Mouse (Mus musculus) hindbrain, embryonic 15.5 days (tissue): ENCODE results near the gene Dgkz. TPM values are rescaled to one million over a fixed set of nuclear protein-coding genes. Genes with fewer than 3 reads are reported as not detected.

Experiments used
- ATAC-seq: fragments of 200-750 bp; cut with Nextera tagmentation; 2 replicates; pipeline ENCODE4 v1.8.0; 2017; ENCODE audit warnings: low read depth, moderate number of reproducible peaks, moderate TSS enrichment; ENCODE audit not compliant: low FRiP score
- H3K27ac ChIP-seq: fragments of 300-500 bp; sonication (generic); replicated peaks from 2 replicates; pipeline ENCODE4 v1.5.1; 2015; ENCODE audit warnings: mild to moderate bottlenecking, inconsistent platforms
- H3K27me3 ChIP-seq: fragments of 300-500 bp; sonication (generic); 2 replicates; pipeline ENCODE4 v1.6.1; 2015; ENCODE audit warnings: control low read depth, inconsistent platforms
- H3K36me3 ChIP-seq: fragments of 300-500 bp; sonication (generic); 2 replicates; pipeline ENCODE4 v1.6.1; 2015; ENCODE audit warnings: control low read depth, inconsistent platforms
- H3K4me1 ChIP-seq: fragments of 300-500 bp; sonication (generic); replicated peaks from 2 replicates; pipeline ENCODE4 v1.6.1; 2015; ENCODE audit warnings: control low read depth, inconsistent platforms
- H3K4me2 ChIP-seq: fragments of 300-500 bp; sonication (generic); 2 replicates; pipeline ENCODE4 v1.6.1; 2015; ENCODE audit warnings: moderate library complexity, mild to moderate bottlenecking, inconsistent platforms
- H3K4me3 ChIP-seq: fragments of 300-500 bp; sonication (generic); 2 replicates; pipeline ENCODE4 v1.5.1; 2015; ENCODE audit warnings: mild to moderate bottlenecking, inconsistent platforms
- H3K9ac ChIP-seq: fragments of 300-500 bp; sonication (generic); 2 replicates; pipeline ENCODE4 v1.6.1; 2015; ENCODE audit warnings: inconsistent platforms
- H3K9me3 ChIP-seq: fragments of 300-500 bp; sonication (generic); 2 replicates; pipeline ENCODE4 v1.6.1; 2016; ENCODE audit warnings: control low read depth, inconsistent platforms
- WGBS: fragments of 180-500 bp; shearing (Covaris S2); methylation state at CpG from one replicate; pipeline ENCODE4 v1.1.7; 2015; 5-methylcytosine and 5-hydroxymethylcytosine counted together
- polyA plus RNA-seq: library from polyadenylated mRNA; unstranded; fragments of >200 nt; fragmentation: Nextera tagmentation; extraction: Ambion mirVana; gene quantifications from 2 replicates; pipeline ENCODE4 v1.2.1, GENCODE M21; 2015

Gene Dgkz
- polyA plus RNA-seq, 1 experiment from 2014 or later, result 40.9 TPM

DNA sequence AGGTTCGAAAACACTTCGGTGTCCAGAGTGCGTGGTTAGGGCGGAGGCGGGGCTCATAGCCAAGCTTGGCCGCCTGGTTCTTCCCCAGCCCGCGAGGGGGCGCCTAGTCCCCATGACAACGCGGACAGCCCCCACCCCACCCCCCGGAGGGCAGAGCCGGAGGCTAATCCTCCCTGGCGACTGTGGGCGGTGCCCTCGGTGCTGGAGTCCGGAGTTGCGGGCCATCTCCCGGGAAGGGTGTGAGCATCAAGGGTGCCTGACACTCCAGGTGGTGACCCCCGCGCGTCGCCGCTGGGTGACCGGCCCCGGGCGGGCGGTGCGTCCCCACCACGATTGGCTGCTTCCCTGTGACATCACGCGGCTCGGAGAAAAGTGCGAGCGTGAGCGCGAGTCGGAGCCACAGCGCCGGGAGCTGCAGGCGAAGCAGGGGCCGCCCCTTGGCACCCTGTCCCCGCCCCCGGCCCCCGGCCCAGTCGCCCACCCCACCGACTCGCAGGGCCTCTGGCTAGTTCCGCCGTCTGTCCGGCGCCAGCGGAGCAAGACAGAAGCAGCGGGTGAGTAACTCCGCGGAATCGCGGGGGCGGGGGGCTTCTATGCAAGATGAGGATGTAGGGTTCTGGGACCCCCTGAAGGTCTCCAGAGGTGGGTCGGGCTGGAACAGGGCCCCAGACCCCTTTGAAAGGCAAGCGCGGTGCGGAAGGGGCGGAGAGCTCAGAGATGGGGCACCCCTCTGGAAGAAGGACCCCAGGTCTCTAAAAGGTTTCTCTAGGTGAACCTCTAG lies 53.7 kb downstream of the Dgkz start:
- H3K27ac ChIP-seq, result no peak overlapping the region
- H3K4me1 ChIP-seq, result peaks cover 24% of the 10 kb centered on the region
- H3K36me3 ChIP-seq, result peaks cover 19% of the 10 kb centered on the region
- peak overlapping the region; percentile 48 for H3K4me3 ChIP-seq
- H3K9ac ChIP-seq, result peak overlapping the region; percentile 33
- H3K9me3 ChIP-seq, result no peaks in the 10 kb centered on the region
- 1% methylated on average over 64 of the region's 64 CpGs for WGBS
- H3K4me2 ChIP-seq, result peak overlapping the region; percentile 71
- ATAC-seq, result peak; percentile 73
- H3K27me3 ChIP-seq, result peaks cover 36% of the 10 kb centered on the region

DNA sequence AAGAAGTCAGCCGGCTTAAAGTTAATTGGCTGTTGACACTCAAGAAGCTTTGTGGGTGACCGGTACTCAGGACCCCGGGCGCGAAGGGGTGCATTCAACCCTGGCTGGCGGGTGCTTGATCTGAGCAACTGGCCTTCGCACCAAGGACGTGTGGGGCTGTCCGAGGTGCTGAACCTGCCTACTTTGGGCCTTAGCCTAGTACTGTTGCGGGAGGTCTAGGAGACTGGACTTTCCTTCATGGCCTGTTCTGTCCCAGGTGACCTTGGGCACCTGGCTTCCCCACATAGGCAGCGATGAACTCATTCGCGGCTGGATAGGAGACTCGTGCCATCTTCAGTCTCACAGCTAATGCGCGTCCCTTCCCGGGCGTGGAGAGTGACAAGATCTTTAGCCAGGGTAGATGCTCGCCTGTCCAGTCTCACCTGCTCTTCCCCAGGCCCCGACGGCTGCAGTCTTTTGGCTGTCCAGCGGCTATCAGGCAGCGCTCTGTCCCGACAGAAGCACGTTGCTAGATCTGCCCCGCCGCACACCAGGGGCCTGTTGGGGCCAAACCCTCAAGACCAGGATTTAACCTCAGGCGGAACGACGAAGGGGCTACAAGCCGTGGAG lies 54.4 kb downstream of the Dgkz start:
- H3K27me3 ChIP-seq, result peaks cover 36% of the 10 kb centered on the region
- H3K4me3 ChIP-seq, result peak overlapping the region; percentile 48
- peak; percentile 12; the same call in 1 of the 2 replicates for ATAC-seq

DNA sequence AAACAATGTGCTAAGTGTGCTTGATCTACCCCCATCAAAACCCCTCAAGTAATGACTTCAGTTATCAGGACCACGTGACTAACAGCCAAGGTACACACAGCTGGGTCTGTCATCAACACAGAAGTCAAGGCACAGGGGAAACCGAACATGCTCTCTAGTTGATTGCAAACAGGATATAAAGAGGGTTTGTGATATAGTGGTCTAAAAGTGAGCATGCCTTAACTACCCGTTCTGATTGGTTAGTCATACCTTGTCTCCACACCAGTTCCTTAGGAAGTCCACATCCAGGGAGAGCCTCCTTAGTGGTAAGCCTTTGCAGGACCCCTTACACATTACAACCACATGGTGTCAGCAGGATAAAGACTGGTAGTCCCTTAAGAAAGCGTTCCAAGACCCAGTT lies 55.5 kb downstream of the Dgkz start:
- H3K4me3 ChIP-seq, result no peak overlapping the region
- H3K9ac ChIP-seq, result no peak overlapping the region
- WGBS, result 81% methylated on average over 4 of the region's 4 CpGs
- peaks cover 19% of the 10 kb centered on the region for H3K36me3 ChIP-seq
- H3K4me1 ChIP-seq, result peaks cover 24% of the 10 kb centered on the region
- H3K27ac ChIP-seq, result no peak overlapping the region
- H3K9me3 ChIP-seq, result no peaks in the 10 kb centered on the region
- H3K27me3 ChIP-seq, result peaks cover 36% of the 10 kb centered on the region
- no peak for ATAC-seq
- no peak overlapping the region for H3K4me2 ChIP-seq

More for the DNA sequence above, 54.4 kb downstream of the Dgkz start:
- H3K9me3 ChIP-seq, result no peaks in the 10 kb centered on the region
- H3K9ac ChIP-seq, result 0 out of 2 replicates have a peak overlapping the region, but pooled peaks have one; percentile 33
- peaks cover 19% of the 10 kb centered on the region for H3K36me3 ChIP-seq
- H3K4me1 ChIP-seq, result peaks cover 24% of the 10 kb centered on the region
- no peak overlapping the region for H3K27ac ChIP-seq
- WGBS, result 4% methylated on average over 31 of the region's 31 CpGs
- H3K4me2 ChIP-seq, result peak overlapping the region; percentile 71

DNA sequence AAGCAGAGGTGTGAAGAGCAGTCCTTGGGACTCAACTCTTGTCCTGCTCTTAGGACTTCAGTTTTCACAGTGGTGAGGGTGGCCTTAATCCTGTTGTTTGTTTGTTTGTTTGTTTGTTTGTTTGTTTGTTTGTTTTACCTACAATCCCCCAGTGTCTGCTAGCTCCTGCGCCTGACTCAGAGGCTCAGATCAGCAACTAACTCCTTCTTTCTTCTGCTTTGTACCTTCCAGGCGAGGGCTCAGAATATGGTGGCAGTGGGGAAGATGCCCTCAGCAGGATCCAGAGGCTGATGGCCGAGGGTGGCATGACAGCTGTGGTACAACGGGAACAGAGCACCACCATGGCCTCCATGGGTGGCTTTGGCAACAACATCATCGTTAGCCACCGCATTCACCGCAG lies 58.6 kb downstream of the Dgkz start:
- no peak overlapping the region for H3K4me3 ChIP-seq
- no peak overlapping the region for H3K4me2 ChIP-seq
- H3K4me1 ChIP-seq, result peaks cover 10% of the 10 kb centered on the region
- WGBS, result 91% methylated on average over 7 of the region's 7 CpGs
- ATAC-seq, result no peak
- H3K27ac ChIP-seq, result no peak overlapping the region
- peaks cover 42% of the 10 kb centered on the region for H3K36me3 ChIP-seq
- peaks cover 13% of the 10 kb centered on the region for H3K27me3 ChIP-seq
- no peak overlapping the region for H3K9ac ChIP-seq
- no peaks in the 10 kb centered on the region for H3K9me3 ChIP-seq

DNA sequence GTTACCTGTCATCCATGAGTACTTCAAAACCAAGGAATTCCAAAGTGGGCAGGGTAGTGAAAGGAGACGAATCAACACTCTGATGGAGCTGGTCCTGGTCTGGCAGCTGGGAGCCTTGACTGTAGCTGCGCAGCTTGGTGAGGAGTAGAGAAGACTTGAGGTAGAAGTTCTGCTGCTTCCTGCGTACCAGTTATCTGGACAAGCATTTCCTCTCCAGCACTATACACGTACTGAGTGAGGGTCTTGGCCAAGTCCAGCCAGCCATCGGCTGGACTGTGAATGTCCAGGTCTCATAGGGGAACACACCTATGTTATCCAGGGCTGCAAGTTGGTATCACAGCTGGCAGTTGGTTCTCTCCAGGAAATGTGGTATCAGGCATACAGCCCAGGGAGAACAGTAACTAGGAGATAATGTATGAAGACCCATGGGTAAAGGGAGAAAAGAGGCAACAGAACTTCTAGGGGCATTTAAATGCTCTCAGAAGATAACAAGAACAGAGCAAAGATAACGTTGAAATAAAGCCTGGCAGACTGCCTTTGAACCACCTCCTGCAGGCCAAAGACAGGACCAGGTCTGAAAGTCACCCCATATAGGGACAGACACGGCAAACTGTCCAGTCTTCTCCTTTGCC lies 59.2 kb downstream of the Dgkz start:
- 0 out of 2 replicates have a peak, but pooled peaks cover 11% of the 10 kb centered on the region for H3K27me3 ChIP-seq
- no peak overlapping the region for H3K4me3 ChIP-seq
- H3K9ac ChIP-seq, result no peak overlapping the region
- H3K4me1 ChIP-seq, result peaks cover 3% of the 10 kb centered on the region; the same call in 1 of the 2 replicates
- no peaks in the 10 kb centered on the region for H3K9me3 ChIP-seq
- peaks cover 48% of the 10 kb centered on the region for H3K36me3 ChIP-seq
- no peak overlapping the region for H3K4me2 ChIP-seq
- H3K27ac ChIP-seq, result no peak overlapping the region
- WGBS, result 93% methylated on average over 7 of the region's 7 CpGs
- no peak for ATAC-seq

DNA sequence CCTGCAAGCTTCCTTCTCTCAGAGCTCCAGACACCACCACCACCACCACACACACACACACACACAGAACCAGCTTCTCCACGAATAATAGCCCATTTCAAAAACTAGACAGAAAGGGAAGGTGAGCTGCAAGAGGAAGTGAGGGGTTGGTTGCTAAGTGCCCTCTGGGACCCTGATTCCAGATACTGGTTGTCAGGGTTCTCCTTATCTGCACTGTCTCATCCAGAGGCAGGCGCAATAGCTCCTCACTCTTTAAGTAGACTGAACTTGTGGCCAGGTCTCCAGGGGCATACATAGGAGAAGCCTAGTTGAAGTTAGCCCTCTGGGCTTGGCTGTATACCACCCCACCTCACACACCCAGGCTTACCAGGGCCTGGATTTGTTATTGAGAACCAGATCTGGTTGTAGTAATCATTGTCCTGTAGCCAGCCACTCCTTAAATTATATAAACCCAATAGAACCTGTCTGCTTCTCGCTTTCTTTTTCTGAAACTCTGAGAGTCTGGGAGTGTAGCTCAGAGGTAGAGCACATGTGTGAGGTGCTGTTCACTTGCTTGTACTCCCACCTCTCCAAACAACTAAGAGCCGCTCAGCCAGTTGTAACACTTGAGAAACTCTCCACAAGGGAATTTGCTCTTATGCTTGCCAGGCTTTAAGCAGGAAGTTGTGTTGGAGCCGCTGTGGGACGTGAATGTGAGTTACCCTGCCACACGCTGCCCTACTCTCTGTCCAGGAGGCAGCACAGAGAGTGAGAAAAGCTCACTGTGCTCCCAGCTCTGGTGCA lies 62.1 kb downstream of the Dgkz start:
- 84% methylated on average over 7 of the region's 7 CpGs for WGBS
- Histone ChIP-seq H3K27ac (no peak overlapping the region), H3K9ac (no peak overlapping the region), H3K4me3 (no peak overlapping the region), H3K4me1 (no peaks in the 10 kb centered on the region), H3K27me3 (no peaks in the 10 kb centered on the region), H3K36me3 (peaks cover 64% of the 10 kb centered on the region), H3K9me3 (no peaks in the 10 kb centered on the region), H3K4me2 (no peak overlapping the region)
- no peak for ATAC-seq

DNA sequence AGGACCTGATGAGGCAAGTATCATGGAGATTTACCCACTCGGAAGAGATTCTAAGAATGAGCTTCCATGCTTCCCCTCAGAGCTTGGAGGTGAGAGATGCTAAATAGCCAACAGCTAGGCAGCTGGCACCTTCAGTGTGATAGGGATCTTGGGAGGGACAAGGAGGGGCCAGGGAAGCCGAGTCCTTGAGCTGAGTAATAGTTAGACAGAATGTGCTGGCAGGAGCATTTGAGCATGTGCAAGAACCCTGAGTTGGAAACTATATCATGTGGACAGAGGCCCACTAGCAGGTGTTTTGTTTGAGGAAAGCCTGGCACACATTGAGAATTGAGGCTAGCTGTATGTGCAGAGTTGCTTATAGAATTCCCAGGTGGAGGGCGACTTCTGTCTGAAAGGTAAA lies 63.0 kb downstream of the Dgkz start:
- no peak overlapping the region for H3K9ac ChIP-seq
- no peak overlapping the region for H3K27ac ChIP-seq
- H3K36me3 ChIP-seq, result peaks cover 58% of the 10 kb centered on the region
- no peaks in the 10 kb centered on the region for H3K9me3 ChIP-seq
- H3K27me3 ChIP-seq, result no peaks in the 10 kb centered on the region
- no peak overlapping the region for H3K4me3 ChIP-seq
- no peak overlapping the region for H3K4me2 ChIP-seq
- ATAC-seq, result no peak
- H3K4me1 ChIP-seq, result no peaks in the 10 kb centered on the region
- WGBS, result 88% methylated on average over 3 of the region's 3 CpGs

DNA sequence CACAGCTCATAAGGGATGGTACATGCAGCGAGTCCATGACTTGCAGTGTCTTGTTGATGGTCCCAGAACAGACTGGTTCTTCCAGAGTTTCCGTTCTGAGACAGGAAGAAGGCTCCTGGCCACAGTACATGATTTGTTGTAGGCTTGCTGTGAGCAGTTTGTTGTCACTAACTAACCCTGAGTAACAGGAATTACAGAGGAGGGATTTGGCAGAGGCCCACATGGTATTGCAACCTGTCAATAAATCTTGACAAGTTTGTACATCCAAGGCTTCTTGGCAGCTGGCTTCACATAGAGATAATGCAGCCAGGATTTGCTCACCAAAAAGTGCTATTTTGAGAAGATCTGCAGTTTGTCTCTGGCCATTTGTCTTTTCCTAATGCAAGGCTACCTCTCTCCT lies 69.5 kb downstream of the Dgkz start:
- no peak for ATAC-seq
- Histone ChIP-seq H3K4me3 (no peak overlapping the region), H3K27me3 (no peaks in the 10 kb centered on the region), H3K4me2 (no peak overlapping the region), H3K36me3 (peaks cover 25% of the 10 kb centered on the region; the same call in 1 of the 2 replicates), H3K9me3 (no peaks in the 10 kb centered on the region), H3K4me1 (peaks cover 10% of the 10 kb centered on the region; the same call in 1 of the 2 replicates), H3K27ac (no peak overlapping the region), H3K9ac (no peak overlapping the region)
- 97% methylated on average over 2 of the region's 2 CpGs for WGBS

DNA sequence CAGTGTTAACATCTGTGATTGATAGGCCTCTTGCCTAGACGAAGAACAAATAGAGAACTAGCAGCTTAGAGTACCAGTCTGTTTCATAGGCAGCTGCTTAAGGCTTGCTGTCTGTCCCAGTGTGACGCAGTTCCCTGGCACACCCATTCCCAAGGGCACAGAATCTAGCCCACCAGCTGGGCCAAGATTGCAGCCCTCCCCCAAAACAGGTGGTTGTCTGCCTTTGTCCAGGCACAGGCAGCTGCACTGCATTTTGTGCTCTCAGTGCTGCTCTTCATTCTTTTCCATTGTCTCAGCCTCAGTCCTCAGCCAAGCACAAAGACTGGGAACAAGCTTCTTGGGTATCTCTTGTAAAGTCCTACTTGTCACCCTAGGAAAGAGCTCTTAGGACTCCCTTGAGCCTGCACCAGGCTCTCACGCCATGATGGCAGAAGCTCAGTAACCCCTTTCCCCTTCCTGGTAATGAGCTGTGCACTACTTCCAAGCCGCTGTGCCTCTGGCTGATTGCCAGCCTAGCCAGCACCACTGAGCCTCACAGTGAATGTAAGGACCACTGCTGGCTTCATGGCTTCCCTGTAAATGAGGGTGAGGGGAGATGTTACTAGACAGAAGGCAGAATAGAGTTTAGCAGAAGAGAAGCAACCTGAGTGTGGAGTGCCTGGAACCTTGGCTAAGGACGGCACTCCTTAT lies 70.9 kb downstream of the Dgkz start:
- peaks cover 24% of the 10 kb centered on the region for H3K36me3 ChIP-seq
- peak; percentile 66 for ATAC-seq
- 40% methylated on average over 5 of the region's 5 CpGs for WGBS
- no peaks in the 10 kb centered on the region for H3K27me3 ChIP-seq
- no peak overlapping the region for H3K4me2 ChIP-seq
- H3K27ac ChIP-seq, result peak overlapping the region; percentile 32
- no peak overlapping the region for H3K9ac ChIP-seq
- H3K4me1 ChIP-seq, result peaks cover 10% of the 10 kb centered on the region; the same call in 1 of the 2 replicates
- no peaks in the 10 kb centered on the region for H3K9me3 ChIP-seq
- no peak overlapping the region for H3K4me3 ChIP-seq

DNA sequence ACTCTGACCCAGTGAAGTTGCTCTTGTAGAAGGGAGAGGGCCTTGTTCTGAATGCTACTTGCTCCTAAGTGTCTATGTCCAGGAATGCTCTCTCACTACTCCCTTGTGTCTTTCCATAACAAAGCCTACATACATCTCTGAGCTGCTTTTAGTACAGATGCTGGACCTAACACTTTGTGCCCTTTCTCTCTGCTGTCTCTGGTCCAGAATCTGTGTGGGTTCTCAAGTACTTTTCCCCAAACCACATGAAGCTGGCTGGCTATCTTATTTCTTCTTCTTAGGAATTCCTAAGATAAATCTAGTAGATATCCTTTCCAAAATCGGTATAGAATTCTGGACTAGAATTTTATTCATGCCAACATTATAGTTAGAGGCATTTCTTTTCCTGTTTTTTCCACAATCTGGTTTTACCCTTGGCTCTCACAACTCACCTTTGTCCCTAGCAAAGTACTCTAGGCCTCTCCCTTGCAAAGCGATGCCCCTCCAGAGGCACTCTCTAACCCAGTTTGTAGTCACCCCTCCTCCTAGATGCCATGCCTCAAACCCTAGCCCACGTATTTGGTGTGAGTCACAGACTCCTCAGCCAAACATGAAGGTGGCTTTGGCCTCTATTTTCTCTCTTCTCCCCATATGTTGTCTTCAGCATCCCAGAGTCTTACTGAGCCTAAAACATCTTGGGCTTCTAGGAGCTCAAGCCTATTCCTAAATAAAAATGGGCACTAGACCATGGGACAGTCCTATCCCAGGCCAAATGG lies 72.3 kb downstream of the Dgkz start:
- H3K36me3 ChIP-seq, result peaks cover 13% of the 10 kb centered on the region
- peaks cover 10% of the 10 kb centered on the region; the same call in 1 of the 2 replicates for H3K4me1 ChIP-seq
- H3K4me3 ChIP-seq, result no peak overlapping the region
- H3K27me3 ChIP-seq, result no peaks in the 10 kb centered on the region
- WGBS, result 95% methylated on average over 3 of the region's 3 CpGs
- no peak for ATAC-seq
- no peak overlapping the region for H3K27ac ChIP-seq
- no peak overlapping the region for H3K9ac ChIP-seq
- no peaks in the 10 kb centered on the region for H3K9me3 ChIP-seq
- no peak overlapping the region for H3K4me2 ChIP-seq

DNA sequence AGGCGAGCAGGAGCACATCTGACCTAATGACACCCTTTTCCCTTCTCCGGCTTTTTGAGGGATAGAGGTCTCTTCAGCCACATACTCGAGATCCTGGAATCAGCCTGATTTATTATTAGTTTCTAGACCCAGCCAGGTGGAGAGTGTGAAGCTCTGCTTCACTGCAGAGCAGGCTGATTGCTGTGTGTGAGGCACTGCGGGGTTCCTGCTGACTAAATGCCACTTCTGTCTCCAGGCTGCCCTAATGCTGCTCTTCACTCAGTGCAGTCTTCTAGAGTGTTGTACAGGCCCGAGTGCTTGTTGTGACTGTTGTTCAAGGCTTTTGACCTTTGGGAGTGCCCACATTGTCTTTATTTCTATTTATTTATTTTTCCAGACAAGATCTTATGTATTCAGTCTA lies 73.3 kb downstream of the Dgkz start:
- no peaks in the 10 kb centered on the region for H3K9me3 ChIP-seq
- no peak overlapping the region for H3K9ac ChIP-seq
- ATAC-seq, result no peak
- H3K4me2 ChIP-seq, result no peak overlapping the region
- no peak overlapping the region for H3K27ac ChIP-seq
- no peaks in the 10 kb centered on the region for H3K27me3 ChIP-seq
- peaks cover 10% of the 10 kb centered on the region; the same call in 1 of the 2 replicates for H3K4me1 ChIP-seq
- 69% methylated on average over 5 of the region's 5 CpGs for WGBS
- no peak overlapping the region for H3K4me3 ChIP-seq
- peaks cover 12% of the 10 kb centered on the region for H3K36me3 ChIP-seq
